Mouse (Mus musculus) embryonic stem cell, embryonic (primary cell): Measurements from ENCODE around the gene Gen1.

Experiments
- CTCF ChIA-PET, 4 experiments: fragments of 300-600 bp in 2 of 4; fragments of 350-600 bp in 2 of 4; sonication (Branson Sonifier 250); formaldehyde crosslinking; loops; one replicate each; lab custom pipeline; 2022; ENCODE audit warnings: inconsistent platforms in 2 of 4; lab: Charles Lee
- POLR2A ChIA-PET, 4 experiments: fragments of 300-600 bp in 2 of 4; fragments of 350-600 bp in 2 of 4; sonication (Branson Sonifier 250); formaldehyde crosslinking; loops; one replicate each; lab custom pipeline; 2022; ENCODE audit warnings: antibody characterized with exemption in 4 of 4, inconsistent platforms in 1 of 4; lab: Charles Lee

Gene Gen1

DNA sequence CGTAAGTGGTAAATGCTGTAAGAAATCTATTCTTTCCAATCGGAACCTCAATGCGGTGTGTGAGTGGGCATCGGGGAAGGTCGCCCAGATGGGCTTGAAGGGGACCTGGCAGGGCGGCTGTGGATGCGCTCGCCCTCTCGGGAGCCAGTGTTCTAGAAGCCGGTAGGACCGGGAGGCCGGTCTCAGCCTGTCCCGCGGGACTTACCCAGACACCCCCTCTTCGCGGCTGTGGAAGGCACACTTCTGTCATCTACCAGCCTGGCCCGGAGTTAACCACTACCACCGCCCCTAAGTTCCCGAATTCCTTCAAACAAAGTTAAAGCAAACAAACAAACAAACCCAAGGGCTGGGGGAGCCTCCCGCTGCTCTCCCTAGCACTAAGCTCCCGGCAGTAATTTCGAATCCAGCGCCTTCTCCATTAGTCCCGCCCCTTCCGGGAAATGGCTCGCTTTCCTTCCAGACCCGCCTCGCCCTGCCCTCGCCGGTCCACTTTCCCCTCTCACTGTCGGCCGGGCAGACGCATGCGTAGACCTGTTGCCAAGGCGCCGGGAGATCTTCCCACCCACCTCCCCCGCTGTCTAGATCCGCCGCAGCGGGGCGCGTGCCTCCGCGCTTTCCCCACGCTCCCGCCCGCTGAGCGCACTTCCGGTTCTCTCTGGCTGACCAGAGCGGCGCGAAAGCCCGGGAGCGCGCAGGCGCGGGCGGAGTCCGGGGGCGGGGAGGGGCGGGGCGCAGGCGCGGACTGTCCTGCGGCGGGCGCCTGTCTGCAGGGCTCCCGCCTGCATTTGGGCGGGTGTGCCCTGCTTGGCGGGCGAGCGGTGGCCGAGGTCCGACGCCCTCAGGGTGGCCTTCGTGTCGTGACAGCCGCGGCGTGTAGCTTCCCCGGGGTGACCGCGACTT, at the start of gene Gen1, which contains the start of gene Smc6:
Gene Gen1 (minus strand): TSS at position 420 of the 900 bp plus-strand sequence.
Gene Smc6 (plus strand): TSS at position 505 of the 900 bp plus-strand sequence.
- CTCF ChIA-PET, result interaction anchor here in 1 of 4 experiments (2.4 to 2.7 kb wide), 2 partner anchors 68 to 69 kb away, joined by 7 to 16 read pairs; no protein-coding TSS in a partner anchor
- POLR2A ChIA-PET, result interaction anchor here (0.6 to 4.3 kb wide), 36 partner anchors 9 to 1357 kb away, joined by 3 to 19 read pairs (median 4); partner anchors contain the start of gene Msgn1 (in 2 of the 4)

DNA sequence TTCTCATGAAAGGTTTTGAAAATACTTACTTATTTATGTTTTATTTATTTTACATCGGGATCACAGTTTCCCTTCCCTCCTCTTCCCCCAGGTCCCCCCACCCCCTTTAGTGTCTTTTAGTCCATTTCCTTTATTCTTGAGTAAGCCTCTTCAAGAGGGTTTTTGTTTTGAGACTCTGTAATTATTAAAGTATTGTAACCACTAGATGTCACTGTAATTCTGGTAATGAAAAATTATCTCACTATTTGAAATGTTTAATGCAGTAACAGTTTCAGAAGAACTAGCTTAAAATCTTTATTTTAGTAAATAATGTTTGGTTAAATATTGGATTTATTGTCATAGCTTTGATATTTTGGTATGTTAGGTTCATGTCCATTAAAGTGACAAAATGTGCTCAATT, 48.2 kb upstream of the Gen1 start:
- ChIA-PET POLR2A (no interaction called here), CTCF (no interaction called here)

DNA sequence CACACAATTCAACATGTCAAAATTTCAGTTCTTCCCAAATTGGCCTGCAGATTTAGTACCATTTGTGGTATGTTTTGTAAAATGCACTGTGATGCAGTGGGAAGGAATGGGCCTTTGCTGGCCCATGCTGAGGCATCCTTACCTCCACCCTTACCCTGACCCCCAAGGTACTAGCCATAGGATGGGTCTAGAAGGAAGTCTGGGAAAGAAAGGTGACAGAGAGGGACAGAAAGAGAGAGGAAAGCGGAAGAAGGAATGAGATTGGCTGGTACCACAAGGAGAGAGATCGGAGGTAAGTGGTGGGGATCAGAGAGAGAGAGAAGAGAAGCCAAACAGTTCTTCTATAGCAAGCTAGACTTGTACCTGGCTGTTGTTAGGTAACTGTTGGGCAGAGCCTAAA, 45.5 kb upstream of the Gen1 start:
- POLR2A ChIA-PET, result interaction anchor here in 1 of 4 experiments (1.7 kb wide), 1 partner anchor 47 kb away, joined by 5 read pairs; no protein-coding TSS in a partner anchor

DNA sequence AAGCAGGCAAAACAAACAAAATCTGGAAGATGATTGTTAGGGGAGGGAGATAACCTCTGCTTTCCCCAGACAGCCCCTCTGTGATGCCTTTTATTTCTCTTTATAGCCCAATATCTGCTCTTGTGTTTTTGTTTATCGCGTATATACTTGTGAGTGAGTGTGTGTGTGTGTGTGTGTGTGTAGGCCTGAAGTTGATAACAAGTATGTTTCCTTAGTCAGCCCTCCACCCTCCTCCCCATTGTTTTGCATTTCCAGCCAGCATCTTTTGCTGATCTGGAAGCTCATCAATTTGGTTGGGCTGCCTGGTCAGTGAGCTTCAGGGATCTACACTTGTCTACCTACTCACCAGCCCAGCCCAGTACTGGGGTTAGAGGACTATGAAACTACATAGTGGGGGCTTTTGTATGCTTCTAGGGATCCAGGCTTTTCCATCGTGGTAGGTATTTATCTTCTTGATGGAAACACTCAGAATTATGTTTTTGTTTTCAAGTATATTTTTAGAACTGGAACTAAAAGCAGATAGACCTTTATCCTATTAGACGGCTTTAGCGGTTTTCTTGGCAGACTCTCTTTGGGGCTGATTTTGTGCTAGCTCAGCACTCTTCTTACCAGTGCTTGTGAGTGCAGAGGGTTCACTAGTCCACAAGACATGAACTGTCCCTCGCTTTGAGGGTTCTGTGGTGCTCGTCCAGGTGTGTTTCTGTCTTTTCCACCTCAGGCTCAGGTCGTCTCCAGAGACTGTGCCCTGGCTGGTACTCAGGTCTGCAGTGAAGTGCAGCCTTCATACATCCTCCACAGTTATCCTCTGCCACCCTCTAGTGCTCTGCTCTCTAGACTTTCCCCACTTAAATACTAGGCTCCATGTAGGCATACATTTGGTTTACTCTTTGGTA, 41.4 kb upstream of the Gen1 start:
- ChIA-PET CTCF (interaction anchor here in 1 of 4 experiments (1.0 to 1.2 kb wide), 2 partner anchors 111 kb away, joined by 3 to 4 read pairs; no protein-coding TSS in a partner anchor), POLR2A (interaction anchor here in 3 of 4 experiments (0.6 to 1.4 kb wide), 4 partner anchors 10 to 1038 kb away, joined by 3 to 4 read pairs (median 4); no protein-coding TSS in a partner anchor)

More for the DNA sequence above, 45.5 kb upstream of the Gen1 start:
- CTCF ChIA-PET, result interaction anchor here in 1 of 4 experiments (1.8 kb wide), 1 partner anchor 115 kb away, joined by 7 read pairs; no protein-coding TSS in a partner anchor

DNA sequence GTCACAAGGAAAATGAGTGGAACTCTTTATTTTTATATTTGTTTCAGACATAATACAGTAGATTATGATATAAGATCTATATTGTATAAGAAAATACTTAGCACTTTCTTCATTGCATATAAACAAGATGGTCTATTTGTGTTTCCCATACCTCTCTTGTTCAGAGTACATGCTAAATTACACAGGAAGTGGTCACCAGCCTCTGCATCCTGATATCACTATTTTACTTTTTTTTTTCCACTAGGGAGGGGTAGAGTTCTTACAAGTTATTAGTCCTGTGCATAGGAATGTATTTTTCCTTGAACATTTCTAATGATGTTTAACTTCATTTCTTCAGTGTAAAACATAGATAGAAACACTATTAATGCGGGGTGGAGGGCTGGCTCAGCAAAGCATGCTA, 35.3 kb upstream of the Gen1 start:
- CTCF ChIA-PET, result no interaction called here

DNA sequence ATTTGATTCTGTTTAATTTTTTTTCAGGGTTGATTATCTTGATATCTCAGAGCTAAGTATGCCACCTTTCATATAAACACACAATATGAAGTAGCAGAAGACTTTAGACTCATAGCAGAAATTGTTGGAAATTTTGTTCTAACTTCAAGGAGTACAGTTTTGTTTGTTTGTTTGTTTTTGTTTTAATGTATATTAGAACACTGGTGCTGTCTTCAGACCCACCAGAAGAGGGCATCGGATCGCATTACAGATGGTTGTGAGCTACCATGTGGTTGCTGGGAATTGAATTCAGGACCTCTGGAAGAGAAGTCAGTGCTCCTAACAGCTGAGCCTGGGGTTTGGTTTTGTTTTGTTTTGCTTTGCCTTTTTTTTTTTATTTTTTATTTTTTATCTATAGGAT, 20.8 kb upstream of the Gen1 start:
- CTCF ChIA-PET, result interaction anchor here in 3 of 4 experiments (0.6 to 1.4 kb wide), 7 partner anchors 26 to 91 kb away, joined by 3 to 9 read pairs (median 3); no protein-coding TSS in a partner anchor

More for the DNA sequence above, 35.3 kb upstream of the Gen1 start:
- POLR2A ChIA-PET, result interaction anchor here in 2 of 4 experiments (1.4 to 4.4 kb wide), 4 partner anchors 12 to 35 kb away, joined by 3 to 19 read pairs (median 4); partner anchors contain the start of genes Gen1 (in 2 of the 2) and Smc6 (in 2 of the 2)

DNA sequence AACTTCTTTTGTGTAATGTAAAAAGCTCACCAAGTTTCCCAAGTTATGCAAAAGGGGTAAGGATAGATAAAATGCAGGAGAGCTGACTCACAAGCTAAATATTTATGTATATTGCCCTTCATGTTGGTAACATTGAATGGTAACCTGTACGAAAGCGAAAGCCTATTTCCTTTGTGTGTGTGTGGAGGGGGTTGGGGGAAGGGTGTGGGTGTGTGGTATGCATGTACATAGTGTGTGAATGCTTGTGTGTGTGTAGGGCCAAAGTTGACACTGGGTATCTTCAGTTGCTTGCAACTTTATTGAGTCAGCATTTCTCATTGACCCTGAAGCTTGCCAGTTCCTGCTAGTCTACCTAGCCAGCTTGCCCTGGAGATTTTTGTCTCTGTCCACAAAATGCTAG, 16.0 kb upstream of the Gen1 start:
- ChIA-PET POLR2A (interaction anchor here in 3 of 4 experiments (0.5 to 1.5 kb wide), 4 partner anchors 15 to 150 kb away, joined by 3 to 13 read pairs (median 4); partner anchors contain the start of genes Gen1 (in 2 of the 3) and Smc6 (in 2 of the 3)), CTCF (interaction anchor here in 1 of 4 experiments (1.4 kb wide), 1 partner anchor 85 kb away, joined by 3 read pairs; no protein-coding TSS in a partner anchor)

More for the DNA sequence above, 20.8 kb upstream of the Gen1 start:
- POLR2A ChIA-PET, result no interaction called here

DNA sequence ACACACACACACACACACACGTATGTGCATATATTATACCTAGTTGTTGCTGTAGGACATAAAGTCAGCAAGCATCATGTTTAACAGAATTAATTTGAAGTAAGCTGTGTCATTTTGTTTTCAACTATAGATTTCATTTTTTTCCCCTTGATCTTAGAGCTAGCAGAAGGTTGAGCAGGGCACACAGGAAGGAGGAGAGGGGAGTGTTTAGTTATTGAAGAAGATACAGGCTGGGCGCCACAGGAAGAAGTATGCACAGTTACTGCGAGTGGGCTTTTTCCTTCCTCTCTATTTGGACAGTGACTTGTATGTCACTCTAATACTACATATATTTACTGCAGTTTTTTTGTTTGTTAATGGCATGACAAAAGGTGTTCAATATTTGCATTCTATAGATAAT, 14.3 kb upstream of the Gen1 start:
- CTCF ChIA-PET, result no interaction called here
- POLR2A ChIA-PET, result interaction anchor here in 1 of 4 experiments (4.1 kb wide), 1 partner anchor 13 kb away, joined by 19 read pairs; the partner anchor contains the start of genes Gen1 and Smc6

DNA sequence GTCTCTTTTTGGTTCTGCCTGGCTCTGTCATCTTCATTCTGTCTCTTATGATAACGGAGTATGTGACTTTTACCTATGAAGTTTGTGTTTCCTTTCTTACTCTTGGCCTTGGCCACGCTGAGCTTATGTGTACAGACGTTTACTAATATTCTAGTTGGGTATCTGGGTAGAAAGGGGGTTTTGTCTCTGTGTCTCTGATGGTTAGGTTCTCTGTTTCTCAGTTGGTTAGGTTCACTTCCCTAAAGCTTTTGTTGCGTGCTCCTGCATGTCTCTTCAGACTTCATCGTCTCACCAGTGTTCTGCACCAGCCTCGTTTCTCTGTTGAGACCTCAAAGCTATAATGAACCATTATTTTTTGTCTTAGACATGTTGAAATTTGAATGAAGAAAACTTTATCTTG, 11.6 kb upstream of the Gen1 start:
- ChIA-PET POLR2A (interaction anchor here in 2 of 4 experiments (2.2 to 4.1 kb wide), 3 partner anchors 11 to 26 kb away, joined by 6 to 19 read pairs (median 16); partner anchors contain the start of genes Gen1 (in 2 of the 2) and Smc6 (in 2 of the 2)), CTCF (interaction anchor here in 2 of 4 experiments (0.5 to 2.2 kb wide), 2 partner anchors 31 to 81 kb away, joined by 3 to 9 read pairs; no protein-coding TSS in a partner anchor)

DNA sequence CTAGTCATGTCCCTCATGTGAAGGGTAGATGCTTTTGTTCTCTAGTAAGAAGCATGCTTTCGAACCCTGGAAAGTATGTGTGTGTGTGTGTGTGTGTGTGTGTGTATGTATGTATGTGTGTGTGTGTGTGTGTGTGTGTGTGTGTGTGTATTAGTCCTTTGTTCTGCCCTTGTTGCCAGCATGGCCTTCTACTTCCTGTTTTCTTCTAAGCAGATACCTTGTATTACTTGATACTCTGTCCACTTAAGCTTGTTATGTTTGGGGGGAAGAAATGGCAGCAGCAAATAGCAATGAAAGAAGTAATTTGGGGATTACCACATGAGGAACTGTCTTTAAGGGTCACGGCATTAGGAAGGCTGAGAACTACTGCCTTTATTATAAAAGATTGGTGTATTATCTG, 11.0 kb upstream of the Gen1 start:
- CTCF ChIA-PET, result interaction anchor here in 1 of 4 experiments (2.2 kb wide), 1 partner anchor 80 kb away, joined by 9 read pairs; no protein-coding TSS in a partner anchor
- POLR2A ChIA-PET, result interaction anchor here in 2 of 4 experiments (2.2 to 4.1 kb wide), 3 partner anchors 10 to 26 kb away, joined by 6 to 19 read pairs (median 16); partner anchors contain the start of genes Gen1 (in 2 of the 2) and Smc6 (in 2 of the 2)

DNA sequence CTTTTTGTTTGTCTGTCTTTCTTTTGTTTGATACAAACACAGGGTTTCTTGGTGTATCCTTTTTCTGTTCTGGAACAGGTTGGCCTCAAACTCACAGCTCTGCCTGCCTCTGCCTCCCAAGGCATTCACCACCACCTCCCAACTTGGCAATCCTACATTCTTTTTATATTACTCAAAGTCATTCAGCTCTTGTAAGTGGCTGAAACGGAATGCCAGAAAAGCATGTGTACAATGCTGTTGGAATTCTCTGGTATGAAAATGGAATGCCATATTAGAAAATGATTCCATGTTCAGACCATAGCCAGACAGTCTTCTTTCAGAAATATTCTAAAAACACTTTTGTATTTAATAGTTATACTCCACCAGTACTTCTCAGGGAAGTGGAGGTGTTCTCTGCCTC, 7.6 kb upstream of the Gen1 start:
- CTCF ChIA-PET, result no interaction called here
- POLR2A ChIA-PET, result no interaction called here

DNA sequence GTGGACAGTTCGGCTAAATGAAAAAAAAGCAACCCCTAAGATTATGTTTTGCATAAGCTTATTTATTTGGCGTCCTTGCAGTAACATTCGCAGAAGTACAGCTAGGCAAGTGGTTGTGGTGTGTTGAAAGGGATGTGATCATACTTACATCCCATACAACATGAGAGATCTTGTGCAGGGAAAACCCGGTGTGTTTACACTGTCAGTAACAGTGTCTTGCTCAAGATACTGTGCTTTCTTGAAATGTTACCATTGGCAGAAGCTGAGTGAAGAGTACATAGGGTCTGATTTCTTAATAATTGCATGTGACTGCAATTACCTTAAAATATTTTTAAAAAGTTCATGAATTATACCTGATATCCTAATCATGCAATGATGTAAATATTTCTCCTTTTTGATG, 7.0 kb upstream of the Gen1 start:
- ChIA-PET CTCF (no interaction called here), POLR2A (interaction anchor here in 1 of 4 experiments (0.8 kb wide), 1 partner anchor 20 kb away, joined by 3 read pairs; no protein-coding TSS in a partner anchor)

DNA sequence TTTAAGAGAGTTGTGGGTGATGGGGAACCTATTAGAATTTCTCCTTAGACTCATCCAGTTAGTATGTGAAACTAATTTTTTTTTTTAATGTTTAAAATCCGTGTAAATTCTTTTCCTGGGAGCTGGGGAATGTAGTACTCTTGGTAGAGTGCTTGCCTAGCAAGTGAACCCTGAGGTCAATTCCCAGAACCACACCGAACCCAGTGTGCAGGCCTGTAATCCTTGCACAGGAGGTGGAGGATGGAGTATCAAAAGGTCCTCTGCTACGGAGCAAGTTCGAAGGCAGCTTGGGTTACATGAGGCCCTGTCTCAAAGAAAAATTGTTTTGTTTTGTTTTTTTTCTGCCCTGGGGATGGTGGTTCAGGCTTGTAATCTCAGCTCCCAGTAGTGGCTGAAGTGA, 1.4 kb upstream of the Gen1 start:
- ChIA-PET CTCF (interaction anchor here (0.6 to 2.7 kb wide), 9 partner anchors 59 to 1315 kb away, joined by 3 to 16 read pairs (median 5); no protein-coding TSS in a partner anchor), POLR2A (interaction anchor here (0.6 to 4.3 kb wide), 29 partner anchors 8 to 116 kb away, joined by 3 to 19 read pairs (median 4); partner anchors contain the start of genes Msgn1 (in 2 of the 4) and Kcns3 (in 1 of the 4))

DNA sequence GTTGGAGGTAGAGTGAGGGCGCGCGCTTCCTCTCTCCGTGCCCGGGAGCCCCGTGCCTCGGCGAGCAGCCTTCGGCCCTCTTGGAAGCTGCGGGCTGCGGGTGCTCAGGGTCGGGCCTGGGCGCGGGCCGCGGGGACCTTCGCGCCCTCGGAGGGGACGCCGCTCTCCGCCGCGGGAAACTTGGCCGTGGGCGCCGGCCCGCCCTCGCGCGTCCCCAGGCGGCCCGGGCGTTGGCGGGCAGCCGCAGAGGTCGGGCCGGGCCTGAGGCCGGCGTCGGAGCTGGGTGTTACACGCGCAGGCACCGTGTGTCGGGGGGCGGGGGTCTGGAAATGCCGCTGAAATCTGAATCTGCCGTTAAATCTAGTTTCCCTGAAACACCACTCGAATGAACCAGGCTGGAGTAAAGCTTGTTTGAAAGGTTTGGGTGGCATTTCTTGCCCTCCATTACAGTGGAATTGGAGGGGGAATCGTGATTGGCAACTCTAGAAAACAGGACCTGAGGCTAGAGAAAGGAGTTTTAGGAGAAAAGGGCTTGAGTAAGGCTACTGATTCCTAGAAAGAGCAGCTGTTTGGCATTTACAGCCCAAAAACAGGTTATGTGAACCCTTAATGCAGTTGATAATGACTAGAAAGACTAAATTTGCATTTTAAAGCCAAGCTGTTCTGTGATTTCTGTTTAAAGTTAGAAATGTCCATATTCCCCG, 833 bp upstream of the Gen1 start:
- ChIA-PET POLR2A (interaction anchor here (0.6 to 4.3 kb wide), 37 partner anchors 7 to 1357 kb away, joined by 3 to 19 read pairs (median 4); partner anchors contain the start of gene Msgn1 (in 2 of the 4)), CTCF (interaction anchor here (0.7 to 2.7 kb wide), 7 partner anchors 70 to 1315 kb away, joined by 3 to 16 read pairs (median 5); no protein-coding TSS in a partner anchor)

DNA sequence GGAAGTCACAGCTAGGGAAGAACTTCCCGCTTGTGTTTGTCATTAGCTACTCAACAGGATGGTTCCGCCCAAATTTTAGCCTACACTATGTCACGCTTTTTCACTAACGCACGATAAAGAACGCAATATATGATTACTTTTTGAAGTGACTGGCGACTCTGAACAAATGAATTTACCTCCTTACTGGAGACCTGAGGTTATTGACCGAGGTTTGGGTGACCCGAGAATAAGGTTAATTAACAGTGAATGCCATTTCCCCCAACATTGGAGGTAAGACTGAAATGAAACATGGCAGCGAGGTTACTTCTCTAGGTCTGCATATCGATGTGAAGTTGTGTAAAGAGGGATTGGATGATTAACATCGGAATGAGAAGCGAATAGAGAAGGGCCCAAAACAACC, 706 bp downstream of the Gen1 start:
- CTCF ChIA-PET, result interaction anchor here in 2 of 4 experiments (0.5 to 2.4 kb wide), 3 partner anchors 29 to 69 kb away, joined by 3 to 7 read pairs (median 3); no protein-coding TSS in a partner anchor

DNA sequence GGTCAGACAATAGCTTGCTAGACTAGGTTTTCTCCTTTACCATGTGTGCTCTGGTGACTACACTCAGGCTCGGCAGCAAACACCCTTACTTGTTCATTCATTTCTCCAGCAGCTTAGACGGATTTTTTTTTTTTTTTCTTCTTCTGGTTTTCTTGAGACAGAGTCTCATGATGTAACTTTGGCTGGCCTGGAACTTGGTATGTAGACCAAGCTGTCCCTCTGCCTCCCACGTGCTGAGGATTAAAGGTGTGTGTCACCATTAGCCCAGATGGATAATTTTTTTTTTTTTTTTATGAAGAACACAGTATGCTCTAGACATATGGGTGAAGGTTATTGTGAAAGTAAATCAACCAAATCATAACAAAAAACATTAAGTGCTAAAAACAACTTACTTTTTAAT, 15.3 kb downstream of the Gen1 start:
- ChIA-PET POLR2A (interaction anchor here in 2 of 4 experiments (0.7 to 3.4 kb wide), 3 partner anchors 15 to 227 kb away, joined by 3 to 14 read pairs (median 12); partner anchors contain the start of genes Gen1 (in 2 of the 2) and Smc6 (in 2 of the 2)), CTCF (no interaction called here)

More for the DNA sequence above, 706 bp downstream of the Gen1 start:
- POLR2A ChIA-PET, result interaction anchor here in 3 of 4 experiments (0.6 to 4.3 kb wide), 19 partner anchors 11 to 1135 kb away, joined by 3 to 19 read pairs (median 5); partner anchors contain the start of gene Msgn1 (in 1 of the 3)
